Mouse (Mus musculus): Measurements from ENCODE around the gene Gtf3c5.

DNA sequence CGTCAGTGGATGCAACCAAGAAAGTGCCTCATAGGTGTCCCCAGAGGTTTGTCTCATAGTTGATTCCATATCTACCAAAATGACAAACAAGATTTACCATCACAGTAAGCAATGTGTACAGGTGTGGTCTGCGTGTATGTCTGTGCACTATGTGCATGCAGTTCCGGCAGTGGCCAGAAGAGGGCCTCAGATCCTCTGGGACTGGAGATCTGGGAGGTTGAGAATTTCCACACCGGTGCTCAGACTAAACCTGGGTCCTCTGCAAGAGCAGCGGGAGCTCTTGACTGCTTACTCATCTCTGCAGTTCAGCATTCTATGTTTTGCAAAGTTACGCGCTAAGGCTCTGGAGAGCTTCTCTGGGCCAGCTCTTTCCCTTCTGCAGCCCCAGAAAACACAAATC, 13.4 kb upstream of the Gtf3c5 start:
- TF ChIP-seq GATA1 (IDR thresholded peaks at IDR 0.05; ENCODE audit: low read length) (no peak), TAL1 (IDR thresholded peaks at IDR 0.05; ENCODE audit: low read length) (no peak)
